Mouse (Mus musculus) intestine, embryonic 15.5 days (tissue): ENCODE measurements around the gene Gm42791. TPM values are rescaled to one million over a fixed set of nuclear protein-coding genes. Genes with fewer than 3 reads are reported as not detected.

ENCODE experiments used
- ATAC-seq: fragments of 200-750 bp; cut with Nextera tagmentation; 2 replicates; pipeline ENCODE4 v1.8.0; 2017; ENCODE audit warnings: moderate TSS enrichment, moderate library complexity
- H3K27ac ChIP-seq: fragments of 300-500 bp; sonication (generic); 2 replicates; pipeline ENCODE4 v1.5.1; 2015; ENCODE audit warnings: mild to moderate bottlenecking, inconsistent platforms
- H3K27me3 ChIP-seq: fragments of 300-500 bp; sonication (generic); replicated peaks from 2 replicates; pipeline ENCODE4 v1.6.1; 2015; ENCODE audit warnings: inconsistent platforms
- H3K36me3 ChIP-seq: fragments of 300-500 bp; sonication (generic); 2 replicates; pipeline ENCODE4 v1.6.1; 2015; ENCODE audit warnings: inconsistent platforms
- H3K4me1 ChIP-seq: fragments of 300-500 bp; sonication (generic); replicated peaks from 2 replicates; pipeline ENCODE4 v1.6.1; 2015; ENCODE audit warnings: inconsistent platforms
- H3K4me2 ChIP-seq: fragments of 300-500 bp; sonication (generic); replicated peaks from 2 replicates; pipeline ENCODE4 v1.6.1; 2015; ENCODE audit warnings: mild to moderate bottlenecking, inconsistent platforms
- H3K4me3 ChIP-seq: fragments of 300-500 bp; sonication (generic); replicated peaks from 2 replicates; pipeline ENCODE4 v1.5.1; 2015; ENCODE audit warnings: inconsistent platforms
- H3K9ac ChIP-seq: fragments of 300-500 bp; sonication (generic); 2 replicates; pipeline ENCODE4 v1.6.1; 2015; ENCODE audit warnings: inconsistent platforms
- H3K9me3 ChIP-seq: fragments of 300-500 bp; sonication (generic); 2 replicates; pipeline ENCODE4 v1.6.1; 2016; ENCODE audit warnings: inconsistent platforms
- WGBS: fragments of 180-500 bp; shearing (Covaris S2); methylation state at CpG from one replicate; pipeline ENCODE4 v1.1.7; 2015; 5-methylcytosine and 5-hydroxymethylcytosine counted together
- polyA plus RNA-seq: library from polyadenylated mRNA; unstranded; fragments of >200 nt; fragmentation: Nextera tagmentation; extraction: Ambion mirVana; gene quantifications from 2 replicates; pipeline ENCODE4 v1.2.1, GENCODE M21; 2015

Gm42791 gene
- polyA plus RNA-seq, 1 experiment from 2014 or later, result 0.57 TPM

- no peaks in the 10 kb centered on the region for H3K9me3 ChIP-seq
- no peak for ATAC-seq
- no peaks in the 10 kb centered on the region for H3K36me3 ChIP-seq
- no peak overlapping the region for H3K4me3 ChIP-seq
- 92% methylated on average over 5 of the region's 5 CpGs for WGBS
- no peaks in the 10 kb centered on the region for H3K27me3 ChIP-seq
- no peak overlapping the region for H3K4me2 ChIP-seq
- H3K4me1 ChIP-seq, result no peaks in the 10 kb centered on the region
- H3K9ac ChIP-seq, result no peak overlapping the region
- H3K27ac ChIP-seq, result no peak overlapping the region
Measured at GRCm38 (mm10) chr5:148847032-148847431, 147.9 kb downstream of the Gm42791 start.

Other genes starting within 250 kb of the Gm42791 start
- 8.1 and 9.5 TPM in 2 replicates for gene Katnal1, start 65.8 kb downstream of the Gm42791 start, polyA plus RNA-seq
- gene Uspl1, start 189.2 kb upstream of the Gm42791 start, polyA plus RNA-seq, result 33.7 and 37.1 TPM in 2 replicates
- gene Hmgb1, start 189.3 kb upstream of the Gm42791 start, polyA plus RNA-seq, result 1,042 and 1,306 TPM in 2 replicates